Mouse (Mus musculus): ENCODE data around the gene Prx. TPM values are rescaled to one million over a fixed set of nuclear protein-coding genes. Genes with fewer than 3 reads are reported as not detected.

Gene Prx
- polyA plus RNA-seq, 1 experiment from 2014 or later, result 1.8 TPM

DNA sequence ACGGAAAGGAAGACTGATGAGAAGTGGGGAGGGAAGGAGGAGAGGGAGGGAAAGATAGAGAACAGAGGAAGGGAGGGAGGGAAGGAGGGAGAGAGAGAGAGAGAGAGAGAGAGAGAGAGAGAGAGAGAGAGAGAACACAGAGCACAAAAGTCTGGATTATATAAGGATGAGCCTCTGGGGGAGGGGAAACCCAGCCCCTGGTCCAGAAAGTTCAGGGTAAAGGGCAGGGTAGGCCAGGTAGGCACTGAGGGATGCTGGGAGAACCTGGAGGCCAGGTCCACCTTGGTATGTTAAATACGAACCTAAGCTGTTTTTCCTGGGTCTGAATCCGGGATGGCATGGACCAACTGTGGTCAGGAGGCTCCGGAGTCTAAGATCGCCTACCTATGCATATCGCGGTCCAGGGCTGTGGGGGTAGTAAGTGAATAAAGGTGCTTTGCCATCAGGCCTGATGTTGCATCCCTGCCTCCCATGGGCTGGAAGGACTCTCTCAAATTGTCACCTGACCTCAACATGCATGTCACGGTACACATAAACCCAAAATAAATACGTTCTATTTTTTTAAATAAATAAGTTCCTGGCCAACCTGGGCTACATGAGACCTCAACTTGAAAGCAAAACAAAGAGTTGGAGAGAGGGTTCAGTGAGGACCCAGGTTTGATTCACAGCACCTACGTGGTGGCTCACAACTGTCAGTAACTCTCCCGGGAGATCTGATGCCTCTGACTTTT lies 27.6 kb upstream of the Prx start:
- H3K9ac ChIP-seq (ENCODE audit: low read depth, low read length), result no peak overlapping the region
- H3K4me2 ChIP-seq (ENCODE audit: low read length), result no peak overlapping the region
- H3K4me3 ChIP-seq (ENCODE audit: low read length), result no peak overlapping the region
- ATAC-seq, result no peak
- no peaks in the 10 kb centered on the region for H3K27me3 ChIP-seq (replicated peaks; ENCODE audit: control insufficient read depth, insufficient read depth, low read length)
- WGBS, result 93% methylated on average over 11 of the region's 11 CpGs
- H3K4me1 ChIP-seq (ENCODE audit: control insufficient read depth, insufficient read depth, low read depth, low read length), result peaks cover 9% of the 10 kb centered on the region
- H3K36me3 ChIP-seq (ENCODE audit: control insufficient read depth, insufficient read depth, low read length), result no peaks in the 10 kb centered on the region
- no peaks in the 10 kb centered on the region for H3K9me3 ChIP-seq (ENCODE audit: control insufficient read depth, low read length)
- no peak overlapping the region for H3K27ac ChIP-seq (ENCODE audit: low read depth, low read length)

DNA sequence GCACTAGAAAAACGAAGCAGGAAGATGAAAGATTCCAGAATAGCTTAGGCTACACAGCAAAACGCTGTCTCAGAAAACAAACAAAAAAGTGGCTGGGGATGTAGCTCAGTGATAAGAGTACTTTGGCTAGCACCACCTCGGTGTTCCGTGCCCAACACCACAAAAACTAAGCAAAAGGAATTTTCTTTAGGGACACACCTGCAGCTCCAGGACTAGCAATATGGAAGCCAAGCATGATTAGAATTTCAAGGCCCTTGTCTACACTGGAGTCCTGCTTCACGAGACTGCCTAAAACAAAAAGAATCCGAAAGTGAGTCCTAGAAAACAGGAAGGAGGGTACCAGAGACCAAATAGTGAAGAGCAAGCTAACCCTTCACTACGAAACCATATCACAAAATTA lies 26.5 kb upstream of the Prx start:
- H3K9me3 ChIP-seq (ENCODE audit: control insufficient read depth, low read length), result no peaks in the 10 kb centered on the region
- H3K4me2 ChIP-seq (ENCODE audit: low read length), result peak overlapping the region; percentile 91
- peaks cover 9% of the 10 kb centered on the region for H3K4me1 ChIP-seq (ENCODE audit: control insufficient read depth, insufficient read depth, low read depth, low read length)
- H3K27me3 ChIP-seq (replicated peaks; ENCODE audit: control insufficient read depth, insufficient read depth, low read length), result no peaks in the 10 kb centered on the region
- peak overlapping the region; percentile 49 for H3K27ac ChIP-seq (ENCODE audit: low read depth, low read length)
- 43% methylated on average over 7 of the region's 7 CpGs for WGBS
- H3K36me3 ChIP-seq (ENCODE audit: control insufficient read depth, insufficient read depth, low read length), result no peaks in the 10 kb centered on the region
- no peak for ATAC-seq
- H3K4me3 ChIP-seq (ENCODE audit: low read length), result peak overlapping the region; percentile 70
- no peak overlapping the region for H3K9ac ChIP-seq (ENCODE audit: low read depth, low read length)

DNA sequence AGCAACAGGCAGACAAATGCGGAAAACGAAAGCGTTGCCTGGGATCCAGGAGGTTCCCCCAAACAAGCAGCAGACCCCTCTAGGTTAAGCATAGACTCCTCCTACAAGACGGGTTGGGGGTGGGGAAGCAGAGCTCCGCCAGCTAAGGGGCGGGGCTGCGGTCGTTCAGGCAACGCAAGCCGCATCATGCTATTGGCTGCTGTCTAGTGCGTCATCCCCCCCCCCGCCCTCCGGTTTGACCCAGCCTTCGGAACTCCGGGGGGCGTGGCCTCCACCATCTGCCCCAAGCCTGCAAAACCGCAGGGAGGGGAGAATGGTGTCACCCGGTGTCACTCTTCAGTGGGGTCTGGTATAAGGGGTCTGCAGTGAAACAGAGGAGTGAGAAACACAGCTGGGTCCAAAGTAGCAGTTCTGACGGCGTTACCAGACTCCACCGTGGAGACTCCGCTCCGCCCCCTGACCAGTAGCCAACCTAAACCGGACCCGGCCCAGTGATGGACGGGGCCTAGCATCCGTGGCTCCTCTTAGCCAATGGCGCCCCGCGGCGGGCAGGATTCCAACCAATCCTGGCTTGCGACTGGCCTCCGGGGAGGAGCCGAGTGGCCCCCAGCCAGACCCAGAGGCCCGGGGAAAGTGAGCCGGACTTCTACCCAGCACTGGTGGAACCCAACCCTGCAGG lies 25.8 kb upstream of the Prx start, which contains the start of gene Sertad3:
Gene Sertad3, plus strand, starts transcription at position 613 of the 679 bp plus-strand sequence.
- H3K4me2 ChIP-seq (ENCODE audit: low read length), result peak within 1 kb of the TSS; percentile 91
- peak within 1 kb of the TSS; percentile 80 for H3K27ac ChIP-seq (ENCODE audit: low read depth, low read length)
- WGBS, result under 1% methylated on average over 36 of the region's 36 CpGs
- H3K9ac ChIP-seq (ENCODE audit: low read depth, low read length), result peak within 1 kb of the TSS; percentile 67
- peak; percentile 94 for ATAC-seq
- peak within 1 kb of the TSS; percentile 70 for H3K4me3 ChIP-seq (ENCODE audit: low read length)
- peaks cover 9% of the 10 kb centered on the region for H3K4me1 ChIP-seq (ENCODE audit: control insufficient read depth, insufficient read depth, low read depth, low read length)
- no peaks in the 10 kb centered on the region for H3K9me3 ChIP-seq (ENCODE audit: control insufficient read depth, low read length)
- H3K36me3 ChIP-seq (ENCODE audit: control insufficient read depth, insufficient read depth, low read length), result no peaks in the 10 kb centered on the region
- H3K27me3 ChIP-seq (replicated peaks; ENCODE audit: control insufficient read depth, insufficient read depth, low read length), result no peaks in the 10 kb centered on the region

DNA sequence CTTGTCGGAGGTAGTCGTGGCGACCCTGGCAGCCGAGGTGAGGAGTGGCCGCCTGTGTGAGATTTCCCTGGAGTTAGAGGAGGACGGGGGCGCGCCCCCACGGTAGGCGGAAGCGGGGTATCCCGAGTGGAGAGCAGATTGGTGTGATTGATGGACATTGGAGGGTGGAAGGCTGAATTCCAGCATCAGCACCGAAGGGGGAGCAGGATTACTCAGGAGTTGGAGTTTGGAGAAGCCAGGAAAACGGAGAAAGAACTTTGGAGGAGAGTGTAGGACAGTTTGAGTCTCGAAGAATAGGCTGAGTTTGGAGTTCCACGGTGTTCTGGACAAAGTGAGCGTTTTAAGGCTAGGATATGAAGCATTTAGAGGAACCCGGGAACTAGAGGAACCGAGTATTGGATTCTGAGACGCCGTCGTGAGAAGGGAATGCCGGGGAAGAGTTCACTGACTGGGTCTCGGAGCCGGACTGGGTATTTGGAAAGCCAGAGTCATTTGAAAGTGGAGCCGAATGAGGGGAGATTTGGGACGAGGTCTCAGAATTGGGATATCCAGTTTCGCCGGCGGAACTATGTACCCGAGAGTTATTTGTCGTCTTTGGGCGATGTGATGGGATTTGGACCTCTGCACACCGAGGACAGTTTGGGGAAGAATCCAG lies 25.2 kb upstream of the Prx start:
- H3K27ac ChIP-seq (ENCODE audit: low read depth, low read length), result peak overlapping the region; percentile 80

DNA sequence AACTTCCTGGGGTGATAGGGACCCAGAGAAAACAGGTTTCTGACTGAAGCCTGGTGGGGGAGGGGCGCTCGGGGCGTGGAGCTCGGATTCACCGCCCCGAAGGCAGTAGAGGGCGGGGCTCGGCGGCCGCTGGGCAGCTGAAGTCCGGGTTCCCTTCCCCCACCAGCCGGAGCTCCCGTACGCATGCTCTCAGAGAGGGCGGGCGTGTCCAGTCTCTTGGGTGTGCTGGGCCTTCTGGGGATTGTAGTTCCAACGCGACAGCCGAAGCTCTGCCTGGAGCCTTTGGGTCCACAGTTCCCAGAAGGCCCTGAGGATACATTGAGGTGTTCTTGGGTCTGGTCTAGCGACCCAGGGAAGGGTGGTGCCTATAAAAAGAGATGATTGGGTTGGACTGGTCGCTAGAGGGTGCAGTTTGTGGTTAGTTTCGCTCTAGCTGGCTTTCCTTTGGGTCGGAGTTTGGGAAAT lies 24.6 kb upstream of the Prx start:
- peak overlapping the region; percentile 91 for H3K4me2 ChIP-seq (ENCODE audit: low read length)
- no peaks in the 10 kb centered on the region for H3K36me3 ChIP-seq (ENCODE audit: control insufficient read depth, insufficient read depth, low read length)
- H3K4me1 ChIP-seq (ENCODE audit: control insufficient read depth, insufficient read depth, low read depth, low read length), result peaks cover 9% of the 10 kb centered on the region
- no peaks in the 10 kb centered on the region for H3K9me3 ChIP-seq (ENCODE audit: control insufficient read depth, low read length)
- WGBS, result under 1% methylated on average over 18 of the region's 23 CpGs
- ATAC-seq, result peak; percentile 94
- no peaks in the 10 kb centered on the region for H3K27me3 ChIP-seq (replicated peaks; ENCODE audit: control insufficient read depth, insufficient read depth, low read length)
- peak overlapping the region; percentile 70 for H3K4me3 ChIP-seq (ENCODE audit: low read length)
- H3K27ac ChIP-seq (ENCODE audit: low read depth, low read length), result peak overlapping the region; percentile 80
- peak overlapping the region; percentile 67 for H3K9ac ChIP-seq (ENCODE audit: low read depth, low read length)

More for the DNA sequence above, 25.2 kb upstream of the Prx start:
- Histone ChIP-seq H3K9me3 (ENCODE audit: control insufficient read depth, low read length) (no peaks in the 10 kb centered on the region), H3K4me1 (ENCODE audit: control insufficient read depth, insufficient read depth, low read depth, low read length) (peaks cover 9% of the 10 kb centered on the region), H3K36me3 (ENCODE audit: control insufficient read depth, insufficient read depth, low read length) (no peaks in the 10 kb centered on the region), H3K27me3 (replicated peaks; ENCODE audit: control insufficient read depth, insufficient read depth, low read length) (no peaks in the 10 kb centered on the region), H3K9ac (ENCODE audit: low read depth, low read length) (peak overlapping the region; percentile 67), H3K4me2 (ENCODE audit: low read length) (peak overlapping the region; percentile 91), H3K4me3 (ENCODE audit: low read length) (peak overlapping the region; percentile 70)
- under 1% methylated on average over 34 of the region's 34 CpGs for WGBS
- no peak for ATAC-seq

- 97% methylated on average over 2 of the region's 2 CpGs for WGBS
- no peak overlapping the region for H3K4me3 ChIP-seq (ENCODE audit: low read length)
Observed at GRCm38 (mm10) chr7:27475596-27475995, 23.5 kb upstream of the Prx start.

DNA sequence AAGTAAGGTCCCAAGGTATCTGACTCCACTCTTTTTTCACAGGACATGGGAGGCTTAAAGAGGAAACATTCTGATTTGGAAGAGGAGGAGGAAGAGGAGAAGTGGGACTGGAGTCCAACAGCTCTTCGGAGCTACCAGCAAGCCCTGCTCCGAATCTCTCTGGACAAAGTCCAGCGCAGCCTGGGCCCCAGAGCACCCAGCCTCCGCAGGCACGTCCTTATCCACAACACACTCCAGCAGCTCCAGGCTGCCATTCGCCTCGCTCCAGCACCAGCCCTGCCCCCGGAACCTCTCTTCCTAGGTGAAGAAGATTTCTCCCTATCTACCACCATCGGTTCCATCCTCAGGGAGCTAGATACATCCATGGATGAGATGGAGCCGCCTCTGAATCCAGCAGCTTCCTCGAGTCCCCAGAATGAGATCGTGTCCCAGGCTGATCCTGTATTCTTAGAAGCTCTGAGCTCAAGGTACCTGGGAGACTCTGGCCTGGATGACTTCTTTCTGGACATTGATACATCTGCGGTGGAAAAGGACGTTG lies 23.0 kb upstream of the Prx start:
- Histone ChIP-seq H3K4me3 (ENCODE audit: low read length) (no peak overlapping the region), H3K27ac (ENCODE audit: low read depth, low read length) (no peak overlapping the region), H3K36me3 (ENCODE audit: control insufficient read depth, insufficient read depth, low read length) (no peaks in the 10 kb centered on the region), H3K4me1 (ENCODE audit: control insufficient read depth, insufficient read depth, low read depth, low read length) (peaks cover 9% of the 10 kb centered on the region), H3K27me3 (replicated peaks; ENCODE audit: control insufficient read depth, insufficient read depth, low read length) (no peaks in the 10 kb centered on the region), H3K4me2 (ENCODE audit: low read length) (no peak overlapping the region), H3K9ac (ENCODE audit: low read depth, low read length) (no peak overlapping the region), H3K9me3 (ENCODE audit: control insufficient read depth, low read length) (no peaks in the 10 kb centered on the region)
- 98% methylated on average over 14 of the region's 14 CpGs for WGBS
- ATAC-seq, result no peak

More at GRCm38 (mm10) chr7:27475596-27475995, 23.5 kb upstream of the Prx start:
- Histone ChIP-seq H3K9me3 (ENCODE audit: control insufficient read depth, low read length) (no peaks in the 10 kb centered on the region), H3K4me1 (ENCODE audit: control insufficient read depth, insufficient read depth, low read depth, low read length) (peaks cover 9% of the 10 kb centered on the region), H3K9ac (ENCODE audit: low read depth, low read length) (no peak overlapping the region), H3K36me3 (ENCODE audit: control insufficient read depth, insufficient read depth, low read length) (no peaks in the 10 kb centered on the region), H3K4me2 (ENCODE audit: low read length) (no peak overlapping the region), H3K27me3 (replicated peaks; ENCODE audit: control insufficient read depth, insufficient read depth, low read length) (no peaks in the 10 kb centered on the region), H3K27ac (ENCODE audit: low read depth, low read length) (no peak overlapping the region)
- ATAC-seq, result no peak

GRCm38 (mm10) chr7:27478561-27478960 lies 20.6 kb upstream of the Prx start:
- 91% methylated on average over 7 of the region's 7 CpGs for WGBS
- no peak overlapping the region for H3K9ac ChIP-seq (ENCODE audit: low read depth, low read length)
- H3K36me3 ChIP-seq (ENCODE audit: control insufficient read depth, insufficient read depth, low read length), result no peaks in the 10 kb centered on the region
- no peaks in the 10 kb centered on the region for H3K9me3 ChIP-seq (ENCODE audit: control insufficient read depth, low read length)
- H3K27ac ChIP-seq (ENCODE audit: low read depth, low read length), result no peak overlapping the region
- H3K27me3 ChIP-seq (replicated peaks; ENCODE audit: control insufficient read depth, insufficient read depth, low read length), result no peaks in the 10 kb centered on the region
- H3K4me1 ChIP-seq (ENCODE audit: control insufficient read depth, insufficient read depth, low read depth, low read length), result peaks cover 9% of the 10 kb centered on the region; the same call in 1 of the 2 replicates
- H3K4me3 ChIP-seq (ENCODE audit: low read length), result no peak overlapping the region
- H3K4me2 ChIP-seq (ENCODE audit: low read length), result no peak overlapping the region
- no peak for ATAC-seq

- ATAC-seq, result no peak
- no peak overlapping the region for H3K4me3 ChIP-seq (ENCODE audit: low read length)
- 94% methylated on average over 1 of the region's 1 CpGs for WGBS
Observed at GRCm38 (mm10) chr7:27479750-27480149, 19.4 kb upstream of the Prx start.

More at GRCm38 (mm10) chr7:27479750-27480149, 19.4 kb upstream of the Prx start:
- H3K36me3 ChIP-seq (ENCODE audit: control insufficient read depth, insufficient read depth, low read length), result no peaks in the 10 kb centered on the region
- peaks cover 9% of the 10 kb centered on the region; the same call in 1 of the 2 replicates for H3K4me1 ChIP-seq (ENCODE audit: control insufficient read depth, insufficient read depth, low read depth, low read length)
- no peaks in the 10 kb centered on the region for H3K9me3 ChIP-seq (ENCODE audit: control insufficient read depth, low read length)
- no peak overlapping the region for H3K4me2 ChIP-seq (ENCODE audit: low read length)
- no peak overlapping the region for H3K27ac ChIP-seq (ENCODE audit: low read depth, low read length)
- no peak overlapping the region for H3K9ac ChIP-seq (ENCODE audit: low read depth, low read length)
- H3K27me3 ChIP-seq (replicated peaks; ENCODE audit: control insufficient read depth, insufficient read depth, low read length), result no peaks in the 10 kb centered on the region

Measured in hindbrain, embryonic 16.5 days (tissue).